In the genomic region with DNA sequence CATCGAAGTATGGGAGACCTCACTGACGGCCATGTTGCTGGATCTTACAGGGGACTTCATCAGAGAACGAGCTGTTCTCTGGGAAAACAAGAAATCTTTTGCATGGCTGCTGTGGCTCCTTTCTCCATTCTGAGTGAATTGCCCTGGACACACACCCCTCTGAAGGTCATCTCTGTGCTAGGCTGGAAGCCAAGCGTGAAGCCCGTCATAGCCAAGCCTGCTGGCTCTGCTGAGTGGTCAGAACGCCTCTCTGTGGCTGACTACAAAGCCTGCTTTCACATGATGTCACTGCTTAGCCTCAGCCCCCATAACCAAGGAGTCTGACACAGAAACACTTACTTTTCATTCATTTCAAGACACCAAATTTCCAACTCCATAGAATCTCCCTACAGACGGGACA, we compare ENCODE assay signal across 13 mouse cellular contexts. TPM values are rescaled to one million over a fixed set of nuclear protein-coding genes. Genes with fewer than 3 reads are reported as not detected.
A peak's percentile ranks its signal among the peaks of the same experiment; 100 is the strongest.
DNase-seq lines count a peak whose midpoint lies in the region; ATAC-seq and TF ChIP-seq lines count a peak whose summit lies in the region.
"Had no signal": no experiment of that assay in that cellular context is flagged by ENCODE, and none has a peak within 500 bp of the region (broad histone marks: within the 10 kb centered on the region; RNA-seq: fewer than 3 reads in every experiment).

No protein-coding gene starts in this region.

- H3K9me3 ChIP-seq in forebrain, embryonic 10.5 days = no peaks in the 10 kb centered on the region
- H3K9me3 ChIP-seq in lung, postnatal 0 days (ENCODE audit: low read length) = no peaks in the 10 kb centered on the region
- H3K9me3 ChIP-seq: hindbrain, embryonic 15.5 days; kidney, embryonic 15.5 days had no signal

- no peak overlapping the region for H3K27ac ChIP-seq in forebrain, embryonic 10.5 days
- no peak overlapping the region for H3K27ac ChIP-seq in lung, postnatal 0 days (ENCODE audit: low read length)
- H3K27ac ChIP-seq: hindbrain, embryonic 15.5 days; kidney, embryonic 15.5 days had no signal

- 90% methylated on average over 7 of the region's 7 CpGs for WGBS in forebrain, embryonic 10.5 days
- 79% methylated on average over 7 of the region's 7 CpGs for WGBS in lung, postnatal 0 days

- no peak for TF ChIP-seq EP300 in lung, postnatal 0 days (IDR thresholded peaks at IDR 0.05)

- H3K4me3 ChIP-seq in forebrain, embryonic 10.5 days = no peak overlapping the region
- H3K4me3 ChIP-seq in lung, postnatal 0 days (ENCODE audit: low read depth, low read length) = no peak overlapping the region
- H3K4me3 ChIP-seq: hindbrain, embryonic 15.5 days; kidney, embryonic 15.5 days had no signal

- DNase-seq in kidney, postnatal 36 days = peak; percentile 24 to 40
- no peak for DNase-seq in kidney, postnatal 14 days
- peak; percentile 85 for DNase-seq in adrenal gland, adult 8-10 months
- DNase-seq in adrenal gland, postnatal 36 days = peak; percentile 90 to 93
- DNase-seq in heart, postnatal 4 days = peak; percentile 81
- no peak for DNase-seq in forebrain, embryonic 10.5 days (ENCODE audit: extremely low spot score, low spot score)
- no peak for DNase-seq in lung, postnatal 0 days (ENCODE audit: low spot score)
- DNase-seq: cerebellum, adult 9-10 months; gastrocnemius, postnatal 36 days; spleen, adult 18-20 months had no signal

- no peak overlapping the region for H3K9ac ChIP-seq in lung, postnatal 0 days (replicated peaks; ENCODE audit: low read depth)
- H3K9ac ChIP-seq: hindbrain, embryonic 15.5 days; kidney, embryonic 15.5 days had no signal

- no peaks in the 10 kb centered on the region for H3K4me1 ChIP-seq in forebrain, embryonic 10.5 days
- no peaks in the 10 kb centered on the region for H3K4me1 ChIP-seq in lung, postnatal 0 days (ENCODE audit: insufficient read depth, low read depth, low read length)
- H3K4me1 ChIP-seq: hindbrain, embryonic 15.5 days; kidney, embryonic 15.5 days had no signal

- peaks cover 37% of the 10 kb centered on the region for H3K36me3 ChIP-seq in forebrain, embryonic 10.5 days (replicated peaks)
- H3K36me3 ChIP-seq in lung, postnatal 0 days (ENCODE audit: insufficient read depth, low read length) = peaks cover 18% of the 10 kb centered on the region; the same call in 1 of the 2 replicates

- no peak for TF ChIP-seq CTCF in lung, postnatal 0 days (IDR thresholded peaks at IDR 0.05)

- no peak for ATAC-seq in lung, postnatal 0 days
- ATAC-seq: Patski had no signal

- no peaks in the 10 kb centered on the region for H3K27me3 ChIP-seq in forebrain, embryonic 10.5 days (ENCODE audit: poor library complexity, severe bottlenecking)
- H3K27me3 ChIP-seq in lung, postnatal 0 days (replicated peaks; ENCODE audit: insufficient read depth, low read length) = no peaks in the 10 kb centered on the region
- H3K27me3 ChIP-seq: hindbrain, embryonic 15.5 days; kidney, embryonic 15.5 days; Patski had no signal

- no peak overlapping the region for H3K4me2 ChIP-seq in lung, postnatal 0 days (replicated peaks; ENCODE audit: low read depth, low read length)
- H3K4me2 ChIP-seq: hindbrain, embryonic 15.5 days; kidney, embryonic 15.5 days had no signal

RNA-seq across cellular contexts. Expression of a gene that starts 20.9 kb away (rescaled TPM):
- 100 to 1,000 TPM in 1 of 4 experiments, 10 to 100 TPM in 3; 71.0 to 105 (median 72.1) TPM for total RNA-seq in adrenal gland, adult 8-10 months (2022)
- 10 to 100 TPM; 47.8 to 82.8 TPM for total RNA-seq in adrenal gland, postnatal 36 days (2021)
- total RNA-seq in heart, postnatal 4 days (2021) = 10 to 100 TPM; 28.4 to 31.1 TPM
- 20.6 and 21.6 TPM in 2 replicates for polyA plus RNA-seq in forebrain, embryonic 10.5 days (2016; fragmentation: Nextera tagmentation; extraction: Ambion mirVana)
- polyA plus RNA-seq in lung, postnatal 0 days (2015; fragmentation: Nextera tagmentation; extraction: Ambion mirVana) = 23.1 and 26.2 TPM in 2 replicates

RNA-seq across cellular contexts. Expression of a gene that starts 21.2 kb away (rescaled TPM):
- 10 to 100 TPM; 11.0 to 12.7 (median 11.8) TPM for total RNA-seq in adrenal gland, adult 8-10 months (2022)
- total RNA-seq in adrenal gland, postnatal 36 days (2021) = 10 to 100 TPM in 1 of 2 experiments, 1 to 10 TPM in 1; 9.0 to 14.9 TPM
- total RNA-seq in heart, postnatal 4 days (2021) = 1 to 10 TPM; 4.3 to 4.5 TPM
- 22.9 and 23.2 TPM in 2 replicates for polyA plus RNA-seq in forebrain, embryonic 10.5 days (2016; fragmentation: Nextera tagmentation; extraction: Ambion mirVana)
- polyA plus RNA-seq in lung, postnatal 0 days (2015; fragmentation: Nextera tagmentation; extraction: Ambion mirVana) = 11.5 and 12.2 TPM in 2 replicates

RNA-seq across cellular contexts. Expression of a gene that starts 39.8 kb away (rescaled TPM):
- 10 to 100 TPM; 64.3 to 82.4 (median 73.8) TPM for total RNA-seq in adrenal gland, adult 8-10 months (2022)
- total RNA-seq in adrenal gland, postnatal 36 days (2021) = 10 to 100 TPM; 63.7 to 68.4 TPM
- total RNA-seq in heart, postnatal 4 days (2021) = 10 to 100 TPM; 83.1 to 84.8 TPM
- 67.4 and 70.0 TPM in 2 replicates for polyA plus RNA-seq in forebrain, embryonic 10.5 days (2016; fragmentation: Nextera tagmentation; extraction: Ambion mirVana)
- polyA plus RNA-seq in lung, postnatal 0 days (2015; fragmentation: Nextera tagmentation; extraction: Ambion mirVana) = 151 and 163 TPM in 2 replicates

RNA-seq across cellular contexts. Expression of a gene that starts 39.9 kb away (rescaled TPM):
- total RNA-seq in adrenal gland, adult 8-10 months (2022) = 10 to 100 TPM; 10.2 to 22.4 (median 15.1) TPM
- total RNA-seq in adrenal gland, postnatal 36 days (2021) = 10 to 100 TPM in 1 of 2 experiments, 1 to 10 TPM in 1; 9.7 to 11.6 TPM
- total RNA-seq in heart, postnatal 4 days (2021) = 10 to 100 TPM; 12.7 to 13.9 TPM
- polyA plus RNA-seq in forebrain, embryonic 10.5 days (2016; fragmentation: Nextera tagmentation; extraction: Ambion mirVana) = 10.1 and 11.6 TPM in 2 replicates
- 4.7 and 5.2 TPM in 2 replicates for polyA plus RNA-seq in lung, postnatal 0 days (2015; fragmentation: Nextera tagmentation; extraction: Ambion mirVana)

RNA-seq across cellular contexts. Expression of a gene that starts 40.5 kb away (rescaled TPM):
- 10 to 100 TPM; 36.3 to 52.7 (median 40.8) TPM for total RNA-seq in adrenal gland, adult 8-10 months (2022)
- 10 to 100 TPM; 34.4 to 35.5 TPM for total RNA-seq in adrenal gland, postnatal 36 days (2021)
- total RNA-seq in heart, postnatal 4 days (2021) = 10 to 100 TPM; 21.3 to 22.1 TPM
- 21.5 and 23.2 TPM in 2 replicates for polyA plus RNA-seq in forebrain, embryonic 10.5 days (2016; fragmentation: Nextera tagmentation; extraction: Ambion mirVana)
- 7.1 and 7.3 TPM in 2 replicates for polyA plus RNA-seq in lung, postnatal 0 days (2015; fragmentation: Nextera tagmentation; extraction: Ambion mirVana)

Comparison
In these comparisons a context has a peak if more than half of its experiments do, and no peak if none do; other contexts are left out.
1. DNase-seq: peak in kidney, postnatal 36 days (2 of 2), adrenal gland, adult 8-10 months (single experiment), adrenal gland, postnatal 36 days (2 of 2) and heart, postnatal 4 days (single experiment); none in kidney, postnatal 14 days (single experiment), forebrain, embryonic 10.5 days (single experiment) and lung, postnatal 0 days (single experiment).